Mouse (Mus musculus) lung, postnatal 0 days (tissue): ENCODE data around the gene Josd2. TPM values are rescaled to one million over a fixed set of nuclear protein-coding genes. Genes with fewer than 3 reads are reported as not detected.

ENCODE experiments used
- ATAC-seq: fragments of 200-750 bp; cut with Nextera tagmentation; 2 replicates; pipeline ENCODE4 v1.8.0; 2017; ENCODE audit warnings: moderate library complexity
- DNase-seq: peaks from one replicate; pipeline ENCODE4 v3.0.0-alpha.2; 2016; ENCODE audit warnings: low spot score
- H3K27ac ChIP-seq: fragments of 300-500 bp; sonication (generic); 2 replicates; pipeline ENCODE4 v1.5.1; 2014; ENCODE audit warnings: antibody characterized with exemption, mild to moderate bottlenecking, low read length, mixed read lengths
- H3K27me3 ChIP-seq: fragments of 300-500 bp; sonication (generic); replicated peaks from 2 replicates; pipeline ENCODE4 v1.6.1; 2014; ENCODE audit warnings: low read length, mixed read lengths; ENCODE audit not compliant: insufficient read depth
- H3K36me3 ChIP-seq: fragments of 300-500 bp; sonication (generic); 2 replicates; pipeline ENCODE4 v1.6.1; 2014; ENCODE audit warnings: low read length, mixed read lengths; ENCODE audit not compliant: insufficient read depth
- H3K4me1 ChIP-seq: fragments of 300-500 bp; sonication (generic); 2 replicates; pipeline ENCODE4 v1.6.1; 2014; ENCODE audit warnings: antibody characterized with exemption, low read depth, low read length, mixed read lengths; ENCODE audit not compliant: insufficient read depth
- H3K4me2 ChIP-seq: fragments of 300-500 bp; sonication (generic); replicated peaks from 2 replicates; pipeline ENCODE4 v1.6.1; 2014; ENCODE audit warnings: low read depth, mild to moderate bottlenecking, low read length, moderate library complexity, mixed read lengths
- H3K4me3 ChIP-seq: fragments of 300-500 bp; sonication (generic); 2 replicates; pipeline ENCODE4 v1.5.1; 2014; ENCODE audit warnings: low read depth, low read length
- H3K9ac ChIP-seq: fragments of 300-500 bp; sonication (generic); replicated peaks from 2 replicates; pipeline ENCODE4 v1.6.1; 2014; ENCODE audit warnings: low read depth, mild to moderate bottlenecking
- H3K9me3 ChIP-seq: fragments of 300-500 bp; sonication (generic); 2 replicates; pipeline ENCODE4 v1.6.1; 2016; ENCODE audit warnings: low read length, mixed read lengths
- CTCF ChIP-seq: IDR thresholded peaks from 2 replicates; pipeline ENCODE4 v1.5.1; 2016; ENCODE audit warnings: antibody characterized with exemption, mild to moderate bottlenecking
- EP300 ChIP-seq: IDR thresholded peaks from 2 replicates; pipeline ENCODE4 v1.6.1; 2016; ENCODE audit warnings: antibody characterized with exemption, mild to moderate bottlenecking, control low read depth
- WGBS: fragments of 180-500 bp; shearing (Covaris S2); extraction: QIAGEN DNeasy Blood & Tissue Kit; methylation state at CpG from one replicate; pipeline ENCODE4 v1.1.7; 2014; 5-methylcytosine and 5-hydroxymethylcytosine counted together
- polyA plus RNA-seq: library from polyadenylated mRNA; unstranded; fragments of >200 nt; fragmentation: Nextera tagmentation; extraction: Ambion mirVana; gene quantifications from 2 replicates; pipeline ENCODE4 v1.2.1, GENCODE M21; 2015

Gene Josd2
- polyA plus RNA-seq, 1 experiment from 2014 or later: 93.7 TPM

DNA sequence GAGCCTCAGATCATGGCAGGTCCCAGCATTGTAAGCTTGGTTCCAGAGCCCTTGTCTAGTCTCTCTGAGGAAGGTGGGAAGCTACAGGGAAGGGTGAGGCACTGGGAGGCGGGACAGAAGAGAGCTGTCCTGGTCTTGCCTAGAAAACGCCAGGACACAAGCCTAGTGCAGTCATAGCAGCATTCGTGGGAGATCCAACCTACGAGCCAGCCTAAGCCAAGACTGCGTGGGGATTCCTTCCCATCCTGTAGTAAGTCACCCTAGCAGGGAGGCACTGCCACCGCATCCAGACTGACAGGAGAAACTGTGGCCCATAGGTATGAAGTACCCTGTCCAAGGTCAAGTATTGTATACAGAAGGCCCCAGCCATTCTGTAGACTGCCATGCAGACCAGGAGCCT is 35.2 kb upstream of the Josd2 start:
- Histone ChIP-seq H3K27ac (no peak overlapping the region), H3K4me2 (no peak overlapping the region), H3K27me3 (peaks cover 20% of the 10 kb centered on the region), H3K36me3 (no peaks in the 10 kb centered on the region), H3K4me1 (no peaks in the 10 kb centered on the region), H3K9me3 (no peaks in the 10 kb centered on the region), H3K9ac (no peak overlapping the region), H3K4me3 (no peak overlapping the region)
- TF ChIP-seq EP300: no peak
- TF ChIP-seq CTCF: no peak
- DNase-seq (no peak), ATAC-seq (no peak)
- 66% methylated on average over 6 of the region's 6 CpGs for WGBS

DNA sequence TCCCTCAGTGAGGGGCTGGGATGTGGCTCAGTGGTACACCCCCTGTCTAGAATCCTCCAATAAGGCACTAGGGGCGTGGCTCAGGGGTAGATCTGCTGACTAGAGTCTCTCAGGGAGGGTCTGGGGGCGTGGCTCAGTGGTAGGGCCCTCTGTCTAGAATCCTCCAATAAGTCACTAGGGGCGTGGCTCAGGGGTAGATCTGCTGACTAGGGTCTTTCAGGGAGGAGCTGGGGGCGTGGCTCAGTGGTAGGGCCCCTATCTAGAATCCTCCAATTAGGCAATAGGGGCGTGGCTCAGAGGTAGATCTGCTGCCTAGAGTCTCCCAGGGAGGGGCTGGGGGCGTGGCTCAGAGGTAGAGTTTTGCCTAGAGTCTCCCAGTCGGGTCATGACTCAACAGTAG is 34.4 kb upstream of the Josd2 start:
- Histone ChIP-seq H3K27ac (no peak overlapping the region), H3K4me1 (no peaks in the 10 kb centered on the region), H3K27me3 (peaks cover 15% of the 10 kb centered on the region), H3K4me2 (no peak overlapping the region), H3K4me3 (no peak overlapping the region), H3K9ac (no peak overlapping the region), H3K9me3 (no peaks in the 10 kb centered on the region), H3K36me3 (no peaks in the 10 kb centered on the region)
- ATAC-seq (peak; percentile 38), DNase-seq (peak; percentile 18)
- TF ChIP-seq CTCF: no peak
- TF ChIP-seq EP300: no peak
- WGBS: 9% methylated on average over 7 of the region's 7 CpGs

DNA sequence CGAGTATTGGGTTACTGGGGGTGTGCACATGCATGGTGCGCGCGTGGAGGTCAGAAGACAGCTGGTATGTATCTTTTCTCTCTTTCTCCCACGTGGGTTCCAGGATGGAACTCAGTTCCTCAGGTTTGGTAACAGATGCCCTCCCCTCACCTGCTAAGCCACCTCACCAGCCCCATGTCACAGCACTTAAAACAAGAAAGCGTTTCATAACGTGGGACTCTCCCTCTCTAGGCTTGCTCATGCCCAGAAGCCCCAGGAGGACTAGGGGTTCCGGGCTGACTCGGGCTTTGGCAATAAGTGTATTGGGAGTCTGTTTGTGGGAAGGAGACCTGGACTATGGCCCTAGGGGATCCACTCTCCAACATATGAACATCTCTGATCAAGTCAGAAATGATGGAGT is 33.7 kb upstream of the Josd2 start:
- DNase-seq: no peak
- no peaks in the 10 kb centered on the region for H3K36me3 ChIP-seq
- TF ChIP-seq CTCF: no peak
- no peak for TF ChIP-seq EP300
- no peak for ATAC-seq
- peaks cover 13% of the 10 kb centered on the region for H3K27me3 ChIP-seq
- no peak overlapping the region for H3K4me2 ChIP-seq
- no peaks in the 10 kb centered on the region for H3K4me1 ChIP-seq
- H3K9ac ChIP-seq: no peak overlapping the region
- H3K27ac ChIP-seq: no peak overlapping the region
- WGBS: 67% methylated on average over 9 of the region's 9 CpGs
- no peaks in the 10 kb centered on the region for H3K9me3 ChIP-seq
- H3K4me3 ChIP-seq: no peak overlapping the region

DNA sequence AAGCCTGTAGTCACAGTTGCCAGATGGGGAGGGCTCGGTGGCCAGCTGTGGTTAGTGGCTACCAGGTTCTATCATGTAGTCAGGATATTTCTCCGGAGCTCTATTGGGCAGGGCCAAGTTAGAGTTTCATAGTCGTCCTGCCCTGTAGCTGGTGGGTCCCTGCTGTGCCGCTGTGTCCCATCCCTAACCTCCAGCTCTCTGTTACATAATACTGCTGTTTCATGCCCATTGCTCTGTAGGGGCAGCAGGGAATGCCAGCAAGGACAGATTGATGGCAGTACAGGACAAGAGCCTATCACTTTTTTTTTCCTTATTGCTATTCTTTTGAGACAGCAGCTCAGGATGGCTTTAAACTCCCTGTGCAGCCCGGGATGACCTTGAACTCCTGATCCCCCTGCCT is 32.0 kb upstream of the Josd2 start:
- no peak for ATAC-seq
- H3K4me3 ChIP-seq: no peak overlapping the region
- no peak overlapping the region for H3K4me2 ChIP-seq
- H3K9me3 ChIP-seq: no peaks in the 10 kb centered on the region
- no peaks in the 10 kb centered on the region for H3K4me1 ChIP-seq
- H3K36me3 ChIP-seq: no peaks in the 10 kb centered on the region
- WGBS: 65% methylated on average over 5 of the region's 5 CpGs
- no peak for DNase-seq
- H3K27ac ChIP-seq: no peak overlapping the region
- H3K9ac ChIP-seq: no peak overlapping the region
- H3K27me3 ChIP-seq: peaks cover 12% of the 10 kb centered on the region
- no peak for TF ChIP-seq EP300
- TF ChIP-seq CTCF: no peak

DNA sequence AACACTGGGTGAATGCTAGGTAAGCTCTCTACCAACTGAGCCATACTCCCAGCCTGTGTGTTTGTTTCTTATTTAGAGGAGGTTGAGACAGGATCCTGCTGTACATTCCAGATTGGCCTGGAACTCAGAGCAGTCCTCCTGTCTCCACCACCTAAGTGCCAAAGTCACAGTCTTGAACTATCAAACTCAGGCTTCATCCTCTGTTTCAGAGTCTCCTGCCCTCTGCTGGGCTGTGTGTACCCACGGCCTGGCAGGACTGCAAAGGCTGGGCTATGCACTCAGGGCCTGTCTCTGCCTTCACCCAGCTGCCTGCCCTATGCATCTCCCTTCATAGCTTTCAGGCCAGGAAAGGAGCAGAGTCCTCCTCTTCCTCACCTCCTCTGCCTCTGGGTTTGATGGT is 31.5 kb upstream of the Josd2 start:
- H3K27ac ChIP-seq: no peak overlapping the region
- H3K9ac ChIP-seq: no peak overlapping the region
- H3K27me3 ChIP-seq: peaks cover 17% of the 10 kb centered on the region
- no peak overlapping the region for H3K4me3 ChIP-seq
- no peak overlapping the region for H3K4me2 ChIP-seq
- TF ChIP-seq EP300 (no peak), CTCF (peak; percentile 34; the same call in 1 of the 2 replicates)
- no peak for DNase-seq
- no peaks in the 10 kb centered on the region for H3K36me3 ChIP-seq
- WGBS: 10% methylated on average over 1 of the region's 1 CpGs
- H3K4me1 ChIP-seq: no peaks in the 10 kb centered on the region
- no peaks in the 10 kb centered on the region for H3K9me3 ChIP-seq
- no peak for ATAC-seq

DNA sequence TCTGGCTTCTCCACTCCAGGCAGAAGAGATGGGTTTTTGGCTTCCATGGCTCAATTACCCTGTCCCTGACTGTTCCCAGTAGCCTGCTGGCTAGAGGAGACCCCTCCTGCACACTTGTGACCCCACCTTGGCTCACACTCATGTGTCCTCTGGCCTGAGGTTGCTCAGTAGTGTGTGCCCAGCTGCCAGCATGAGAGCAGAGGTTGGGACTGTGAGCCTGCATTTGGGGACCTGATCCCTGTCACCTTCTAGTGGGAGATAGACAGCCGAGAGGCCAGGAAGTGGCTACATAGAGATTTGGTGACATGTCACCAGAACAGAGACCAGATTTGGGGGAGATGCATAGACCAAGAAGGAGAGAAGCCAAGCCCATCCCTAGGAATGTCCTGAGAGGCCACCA is 30.6 kb upstream of the Josd2 start:
- Histone ChIP-seq H3K4me2 (no peak overlapping the region), H3K4me1 (no peaks in the 10 kb centered on the region), H3K27ac (no peak overlapping the region), H3K9me3 (no peaks in the 10 kb centered on the region), H3K9ac (no peak overlapping the region), H3K36me3 (no peaks in the 10 kb centered on the region), H3K4me3 (no peak overlapping the region), H3K27me3 (peaks cover 23% of the 10 kb centered on the region)
- 64% methylated on average over 1 of the region's 1 CpGs for WGBS
- TF ChIP-seq CTCF: no peak
- no peak for TF ChIP-seq EP300
- DNase-seq (no peak), ATAC-seq (no peak)

DNA sequence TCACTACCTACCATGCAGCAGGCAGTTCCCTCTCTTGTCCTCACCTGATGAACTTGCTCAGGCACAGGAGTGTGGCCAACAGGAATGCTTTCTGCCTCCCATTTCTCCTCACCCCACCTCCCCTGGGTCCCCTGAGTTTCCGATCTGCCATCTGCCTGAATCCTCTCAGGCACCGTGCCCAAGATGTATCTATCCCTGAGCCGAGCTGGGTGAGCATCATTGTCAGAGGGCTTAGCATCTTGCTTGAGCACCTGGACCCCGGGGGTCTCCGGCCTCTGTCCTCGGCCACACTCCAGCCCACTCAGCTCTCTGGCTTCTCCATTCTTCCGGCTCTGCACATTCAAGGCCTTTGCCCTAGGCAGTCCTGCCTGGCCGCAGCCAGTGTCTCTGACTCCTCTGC is 29.8 kb upstream of the Josd2 start:
- TF ChIP-seq CTCF (no peak), EP300 (no peak)
- Histone ChIP-seq H3K4me1 (no peaks in the 10 kb centered on the region), H3K9me3 (no peaks in the 10 kb centered on the region), H3K9ac (no peak overlapping the region), H3K4me2 (no peak overlapping the region), H3K27ac (no peak overlapping the region), H3K4me3 (no peak overlapping the region), H3K36me3 (no peaks in the 10 kb centered on the region), H3K27me3 (peaks cover 27% of the 10 kb centered on the region)
- WGBS: 57% methylated on average over 8 of the region's 8 CpGs
- ATAC-seq (no peak), DNase-seq (no peak)
